Mouse (Mus musculus): Measurements from ENCODE around the gene Fam214a.

Gene Fam214a

DNA sequence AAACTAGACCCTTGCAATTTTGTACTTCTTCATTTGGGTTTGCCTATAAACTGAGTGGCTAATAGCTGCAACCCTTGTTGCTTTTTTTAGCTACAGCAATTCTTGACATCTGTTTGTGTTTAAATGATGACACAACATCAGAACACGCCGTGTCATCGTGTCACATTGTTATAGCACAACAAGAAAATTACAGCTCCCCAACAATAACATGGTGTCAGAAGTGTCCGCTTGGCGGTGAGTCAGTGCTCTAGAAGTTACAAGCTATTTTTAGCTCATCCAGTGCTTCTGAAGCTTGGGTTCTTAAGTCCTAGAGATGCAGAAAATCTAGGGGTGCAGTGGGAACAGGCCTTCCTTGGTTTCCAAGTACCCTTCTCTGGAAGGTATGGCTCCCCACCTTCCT is 578 bp upstream of the Fam214a start:
- peak; percentile 52 for DNase-seq (ENCODE audit: low read depth, low spot score)

DNA sequence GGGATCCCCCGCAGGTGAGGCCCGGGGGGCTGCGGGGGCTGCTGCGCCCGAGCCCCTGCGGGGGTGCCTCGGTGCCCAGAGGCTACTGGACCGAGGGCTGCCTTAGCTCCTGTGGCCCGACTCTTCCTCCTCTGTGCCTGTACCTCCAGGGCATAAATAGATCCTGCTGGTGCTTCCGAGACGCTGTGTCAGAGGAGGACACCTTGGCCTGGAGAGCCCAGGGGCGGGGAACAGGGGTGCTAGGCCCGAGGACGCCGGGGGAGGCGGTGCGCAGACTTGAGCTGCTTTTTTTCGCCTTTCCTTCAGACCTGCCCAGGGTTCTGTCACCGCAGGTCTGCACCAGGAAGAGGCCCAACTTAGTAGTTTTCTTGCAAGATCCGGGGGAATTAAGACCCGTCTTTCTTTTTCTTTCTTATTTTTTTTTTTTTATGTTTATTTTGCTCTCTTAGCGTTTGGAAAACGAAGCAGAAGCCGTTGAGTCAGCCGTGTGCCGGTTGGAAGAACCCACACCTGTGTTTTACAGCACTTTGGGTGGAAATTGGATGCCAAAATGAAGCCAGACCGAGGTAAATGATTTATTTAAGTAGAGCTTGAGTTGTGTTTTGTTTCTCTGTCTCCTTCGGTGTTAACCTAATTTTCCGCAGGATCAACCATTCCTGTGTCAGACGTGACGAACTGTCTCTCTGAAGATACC is 728 bp downstream of the Fam214a start:
- DNase-seq (ENCODE audit: low read depth, low spot score), result peak; percentile 86

DNA sequence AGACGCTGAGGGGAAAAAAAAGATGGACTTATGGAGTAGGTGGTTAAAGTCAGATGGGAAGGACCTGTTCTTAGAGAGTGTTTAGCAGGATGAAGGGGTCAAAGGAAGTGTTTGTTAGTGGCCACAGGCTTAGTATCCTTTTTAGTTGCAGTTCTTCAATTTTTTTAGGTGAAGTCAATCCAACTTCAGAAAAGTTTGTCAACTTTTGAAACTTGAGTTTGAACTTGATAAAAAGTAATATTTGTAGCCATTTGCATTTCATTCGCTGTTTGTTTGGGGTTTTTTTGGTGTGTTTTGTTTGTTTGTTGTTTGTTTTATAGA is 1.2 kb downstream of the Fam214a start:
- no peak for DNase-seq (ENCODE audit: low read depth, low spot score)

DNA sequence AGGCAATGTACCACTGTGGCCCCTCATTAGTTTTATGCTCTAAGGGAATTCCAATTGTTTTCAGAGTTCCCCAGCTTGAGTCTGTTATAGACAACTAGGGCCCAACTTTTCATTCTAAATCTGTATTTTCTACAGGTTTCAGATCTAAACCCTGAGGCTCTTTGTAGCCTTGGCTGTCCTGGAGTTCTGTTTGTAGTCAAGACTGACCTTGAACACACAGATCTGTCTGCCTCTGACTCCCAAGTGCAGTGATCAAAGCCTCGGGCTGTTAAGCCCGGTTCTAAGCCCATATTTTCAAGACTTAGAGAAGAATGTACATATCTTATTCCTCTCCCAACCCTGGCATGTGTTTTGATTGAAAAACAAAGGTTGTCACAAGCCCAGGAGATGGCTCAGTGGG is 1.7 kb downstream of the Fam214a start:
- no peak for DNase-seq (ENCODE audit: low read depth, low spot score)

DNA sequence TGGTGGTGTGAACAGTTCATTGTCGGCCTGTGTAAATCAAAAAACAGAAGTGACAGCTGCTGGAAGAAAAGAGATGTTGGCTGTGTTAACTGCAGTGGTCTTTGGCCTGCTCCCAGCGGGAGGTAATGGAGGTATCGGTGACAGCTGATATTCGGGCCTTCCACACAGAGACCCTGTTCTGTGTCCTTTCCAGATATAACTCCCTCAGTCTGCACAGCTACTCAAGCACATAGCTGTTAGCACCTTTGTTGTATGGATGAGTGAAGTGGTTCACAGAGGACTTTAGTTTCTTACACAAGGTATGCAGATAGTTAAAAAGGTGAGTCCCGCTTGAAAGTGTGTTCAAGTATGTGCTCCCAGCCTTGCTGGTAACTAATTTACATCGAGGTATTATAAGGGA is 7.9 kb downstream of the Fam214a start:
- no peak for DNase-seq (ENCODE audit: low read depth, low spot score)

DNA sequence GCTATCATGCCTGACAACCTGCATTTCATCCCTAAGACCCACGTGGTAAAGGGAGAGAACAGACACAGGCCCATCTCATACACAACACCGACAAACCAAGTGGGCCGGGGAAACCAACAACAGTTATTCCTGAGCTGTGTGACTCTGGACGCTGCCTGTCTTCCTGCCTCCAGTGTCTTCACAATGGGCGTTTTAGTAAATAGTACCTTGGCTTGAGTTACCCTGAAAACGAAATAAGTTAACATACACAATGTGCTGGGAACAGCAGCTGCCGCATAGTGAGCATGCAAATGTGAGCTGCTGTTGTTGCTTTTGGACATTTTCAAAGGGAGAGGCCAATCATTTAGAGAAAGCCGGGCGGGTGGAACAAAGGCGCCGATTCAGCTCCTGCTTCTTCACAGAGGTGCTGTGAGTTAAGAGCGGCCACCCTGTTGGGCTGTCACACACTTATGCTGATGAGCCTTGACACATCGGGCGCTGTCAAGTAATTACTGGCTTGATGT is 8.4 kb downstream of the Fam214a start:
- DNase-seq (ENCODE audit: low read depth, low spot score), result no peak

DNA sequence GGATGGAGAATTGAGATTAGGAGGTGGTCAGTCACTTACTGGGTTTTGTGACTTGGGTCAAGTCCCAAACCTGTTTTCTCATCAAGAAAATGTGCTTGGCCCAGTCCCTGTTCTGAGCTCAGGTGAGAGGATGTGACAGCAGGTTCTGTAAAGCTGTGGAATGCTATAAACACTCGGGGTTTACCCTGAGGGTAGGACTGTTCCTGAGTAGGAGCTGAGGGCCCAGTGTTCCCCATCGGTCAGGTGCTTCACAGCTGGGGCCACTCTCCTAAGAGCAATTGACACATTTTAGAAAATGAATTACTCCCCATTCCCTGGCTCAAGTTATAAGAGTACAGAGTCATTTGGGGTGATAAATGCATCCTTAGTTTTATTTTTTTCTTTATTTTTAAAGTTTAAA is 11.3 kb downstream of the Fam214a start:
- no peak for DNase-seq (ENCODE audit: low read depth, low spot score)

DNA sequence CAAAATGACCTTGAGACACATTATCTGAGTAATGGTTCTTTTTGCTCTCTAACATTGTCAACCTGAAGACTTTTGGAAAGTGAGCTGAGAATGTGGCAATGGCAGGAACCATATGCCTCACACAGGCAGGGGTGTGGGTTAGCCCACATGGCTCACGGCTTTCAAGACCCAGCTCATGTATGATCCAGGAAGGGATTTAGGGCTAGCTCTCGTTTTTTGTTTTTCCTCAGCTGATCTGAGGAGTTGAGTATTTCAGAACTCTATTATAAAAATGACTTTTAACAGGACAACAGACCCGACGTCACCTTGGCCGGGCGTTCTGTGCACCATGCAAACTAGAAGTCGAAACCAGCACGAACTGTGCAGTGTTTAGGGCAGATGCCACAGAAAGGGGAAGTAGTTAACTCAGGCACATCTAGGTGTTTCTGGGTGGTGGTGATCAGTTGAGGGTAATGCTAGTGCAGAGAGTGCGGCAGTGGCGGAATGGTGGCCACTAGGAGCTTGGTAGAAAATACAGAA is 12.2 kb downstream of the Fam214a start:
- peak; percentile 25 for DNase-seq (ENCODE audit: low read depth, low spot score)

DNA sequence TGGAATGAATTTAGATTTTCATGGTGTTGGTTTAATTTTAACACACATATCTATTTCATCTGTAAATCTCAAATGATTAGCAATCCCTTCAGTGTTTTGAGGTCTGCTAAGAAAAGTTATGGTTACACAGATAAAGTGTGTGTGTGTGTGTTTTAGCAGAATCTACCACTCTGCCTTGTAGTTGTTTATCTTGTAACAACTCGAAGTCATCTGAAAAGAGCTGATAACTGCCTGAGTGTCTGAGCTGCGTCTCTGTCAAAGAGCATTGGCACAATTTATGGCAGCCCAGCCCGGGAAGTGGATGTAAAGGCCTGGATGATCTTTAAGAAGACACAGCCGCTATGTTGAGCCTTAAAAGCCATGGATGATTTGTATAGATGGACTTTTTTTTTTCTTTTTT is 13.5 kb downstream of the Fam214a start:
- DNase-seq (ENCODE audit: low read depth, low spot score), result no peak

DNA sequence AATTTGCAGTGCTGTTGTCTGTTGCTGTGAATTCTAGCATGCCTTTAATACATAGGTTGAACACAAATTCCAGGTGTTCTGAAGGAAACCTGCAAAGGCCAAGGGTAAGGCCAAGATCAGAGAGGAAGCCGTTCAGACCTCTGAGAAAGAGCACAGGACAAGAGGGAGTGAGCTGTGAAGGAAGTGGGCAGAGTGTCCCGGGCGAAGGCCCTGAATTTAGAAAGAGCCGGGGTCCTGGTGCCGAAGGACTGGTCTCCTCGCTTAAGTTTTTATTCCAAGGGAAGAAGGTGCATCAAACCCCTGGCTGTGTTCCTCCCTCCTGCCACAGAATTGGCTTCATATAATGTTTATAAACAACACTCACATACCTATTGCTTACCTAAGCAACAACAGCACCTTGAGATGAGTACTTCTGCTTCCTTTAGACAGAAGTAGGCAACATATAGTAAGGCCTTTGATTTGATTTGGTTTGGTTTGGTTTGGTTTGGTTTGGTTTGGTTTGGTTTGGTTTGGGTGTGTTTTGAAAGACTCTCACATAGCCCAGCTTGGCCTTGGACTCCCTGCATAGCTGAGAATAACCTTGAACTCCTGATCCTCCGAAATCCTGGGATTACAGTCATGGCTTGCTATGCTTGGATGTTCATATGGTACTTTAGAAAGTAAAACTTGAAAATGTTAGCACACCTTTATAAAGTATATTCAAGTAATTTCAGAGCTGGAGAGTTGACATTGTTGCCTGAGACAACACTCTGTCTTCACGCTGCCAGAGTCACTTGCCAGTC is 16.2 kb downstream of the Fam214a start:
- no peak for DNase-seq (ENCODE audit: low read depth, low spot score)

DNA sequence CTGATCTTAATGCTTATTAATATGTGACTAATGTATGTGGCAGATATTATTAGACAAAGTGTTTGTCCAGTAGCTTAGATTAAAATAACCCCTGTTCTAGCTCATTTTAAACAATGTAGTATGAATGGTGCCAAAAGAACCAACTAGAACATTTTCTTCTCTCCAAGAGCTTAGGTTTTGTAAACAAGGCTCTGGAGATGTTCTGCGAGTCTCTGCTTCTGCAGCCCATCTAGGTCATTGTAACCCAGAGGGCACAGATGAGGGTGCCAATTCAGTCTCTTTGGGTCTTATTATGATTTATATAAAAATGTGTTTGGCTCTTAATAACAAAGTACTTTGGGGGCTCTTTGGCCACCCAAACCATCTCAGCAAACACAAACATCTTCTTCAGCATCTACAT is 17.9 kb downstream of the Fam214a start:
- DNase-seq (ENCODE audit: low read depth, low spot score), result no peak

DNA sequence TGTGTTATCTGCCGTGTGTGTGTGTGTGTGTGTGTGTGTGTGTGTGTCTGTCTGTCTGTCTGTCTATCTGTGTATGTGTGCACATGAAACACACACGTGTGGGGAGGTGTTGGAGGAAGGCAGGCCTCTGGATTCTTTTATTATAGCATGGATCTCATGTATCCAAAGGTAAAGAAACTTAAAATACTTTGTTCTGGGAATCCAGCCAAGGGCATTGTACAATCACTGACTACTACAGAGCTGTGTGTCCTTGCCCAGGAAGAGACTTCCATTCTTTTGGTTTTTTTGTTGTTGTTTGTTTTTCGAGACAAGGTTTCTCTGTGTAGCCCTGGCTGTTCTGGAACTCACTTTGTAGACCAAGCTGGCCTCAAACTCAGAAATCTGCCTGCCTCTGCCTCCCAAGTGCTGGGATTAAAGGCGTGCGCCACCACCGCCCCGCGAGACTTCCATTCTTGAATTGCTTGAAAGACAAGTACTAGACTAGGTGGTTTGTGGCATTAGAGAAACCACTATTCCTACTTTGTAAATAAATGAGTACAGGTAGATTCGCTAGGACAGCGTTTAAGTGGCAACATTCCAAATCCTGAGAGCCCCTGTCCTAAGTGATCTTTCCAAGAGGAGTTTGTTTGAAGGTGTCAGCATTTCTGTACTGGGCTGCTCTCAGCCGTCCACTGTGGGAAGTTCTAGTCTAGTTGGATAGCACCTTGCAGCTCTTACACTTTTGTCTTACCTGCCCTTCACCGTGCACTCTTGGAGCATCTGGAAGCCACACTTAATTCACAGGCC is 18.7 kb downstream of the Fam214a start:
- no peak for DNase-seq (ENCODE audit: low read depth, low spot score)

DNA sequence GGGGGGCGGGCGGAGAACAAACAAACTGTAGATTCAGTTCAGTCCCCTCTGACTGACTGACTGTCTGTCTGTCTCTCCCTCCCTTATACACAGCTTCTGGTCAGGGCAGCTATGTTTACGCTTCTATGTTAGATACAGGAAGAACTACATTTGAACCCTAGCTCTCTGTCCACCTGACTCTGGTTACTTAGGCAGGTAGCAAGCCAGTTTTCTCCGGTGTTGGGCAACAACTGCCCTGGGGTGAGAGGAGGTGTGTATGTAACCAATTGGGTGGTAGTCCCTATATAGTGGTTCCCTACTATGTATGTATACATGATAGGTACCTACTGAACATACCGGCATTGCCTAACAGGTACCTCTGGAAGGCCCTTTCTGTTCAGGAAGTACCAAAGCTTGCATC is 20.1 kb downstream of the Fam214a start:
- DNase-seq (ENCODE audit: low read depth, low spot score), result no peak

DNA sequence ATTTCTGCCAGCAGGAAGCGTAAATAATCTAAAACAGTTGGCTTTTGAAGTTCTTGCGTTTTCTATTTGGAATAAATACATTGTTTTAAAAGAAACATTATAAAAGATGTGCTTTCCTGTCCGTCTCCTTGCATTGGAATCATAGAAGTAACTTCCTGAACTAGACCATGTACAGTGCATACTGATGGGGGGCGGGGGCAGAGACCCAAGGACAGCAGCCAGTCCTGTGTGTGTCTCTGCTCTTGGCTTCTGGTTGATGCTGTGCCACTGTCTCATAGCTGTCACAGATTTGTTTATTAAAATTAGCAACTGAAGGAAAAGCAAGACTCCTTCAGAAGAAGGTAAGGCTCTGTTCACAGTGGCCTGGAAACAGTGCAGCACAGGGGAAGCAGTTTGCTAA is 20.5 kb downstream of the Fam214a start:
- no peak for DNase-seq (ENCODE audit: low read depth, low spot score)

DNA sequence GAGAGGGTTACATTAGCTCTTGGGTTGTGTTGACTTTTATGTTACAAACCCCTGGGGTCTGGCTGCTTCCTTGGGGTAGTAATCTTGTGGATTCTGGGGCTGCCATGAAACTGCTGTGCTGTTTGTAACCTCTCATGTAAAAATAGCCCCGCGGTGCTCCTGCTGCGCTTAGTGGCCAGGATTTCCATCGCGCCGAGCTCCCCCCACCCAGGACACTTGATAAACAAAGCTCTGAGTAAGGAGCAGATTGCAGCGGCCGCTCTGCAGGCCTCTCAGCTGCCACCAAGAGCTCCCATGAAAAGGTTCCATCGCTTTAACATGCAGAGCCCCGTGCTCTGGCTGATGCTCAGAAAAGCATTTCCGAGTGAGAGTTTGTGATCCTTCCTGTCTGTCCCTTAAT is 22.1 kb downstream of the Fam214a start:
- no peak for DNase-seq (ENCODE audit: low read depth, low spot score)

DNA sequence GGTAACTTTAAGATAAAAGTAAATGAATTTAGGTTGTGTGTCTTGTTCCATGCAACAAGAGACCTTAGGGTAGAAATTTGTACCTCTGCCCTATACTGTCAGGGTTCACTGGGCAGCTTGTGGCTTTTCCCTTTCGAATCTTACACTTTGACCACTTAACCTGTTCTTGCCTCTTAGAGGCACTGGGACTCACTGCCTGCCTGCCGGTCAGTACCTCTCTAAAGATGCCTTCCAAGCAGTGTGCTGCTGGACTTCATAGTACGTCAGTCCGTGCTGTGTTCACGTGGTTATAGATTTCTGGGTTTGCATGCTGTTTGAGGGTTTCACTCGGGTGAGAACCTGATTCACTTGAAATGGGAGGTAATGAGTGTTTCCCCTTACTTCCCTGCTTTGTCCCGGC is 22.7 kb downstream of the Fam214a start:
- DNase-seq (ENCODE audit: low read depth, low spot score), result no peak

DNA sequence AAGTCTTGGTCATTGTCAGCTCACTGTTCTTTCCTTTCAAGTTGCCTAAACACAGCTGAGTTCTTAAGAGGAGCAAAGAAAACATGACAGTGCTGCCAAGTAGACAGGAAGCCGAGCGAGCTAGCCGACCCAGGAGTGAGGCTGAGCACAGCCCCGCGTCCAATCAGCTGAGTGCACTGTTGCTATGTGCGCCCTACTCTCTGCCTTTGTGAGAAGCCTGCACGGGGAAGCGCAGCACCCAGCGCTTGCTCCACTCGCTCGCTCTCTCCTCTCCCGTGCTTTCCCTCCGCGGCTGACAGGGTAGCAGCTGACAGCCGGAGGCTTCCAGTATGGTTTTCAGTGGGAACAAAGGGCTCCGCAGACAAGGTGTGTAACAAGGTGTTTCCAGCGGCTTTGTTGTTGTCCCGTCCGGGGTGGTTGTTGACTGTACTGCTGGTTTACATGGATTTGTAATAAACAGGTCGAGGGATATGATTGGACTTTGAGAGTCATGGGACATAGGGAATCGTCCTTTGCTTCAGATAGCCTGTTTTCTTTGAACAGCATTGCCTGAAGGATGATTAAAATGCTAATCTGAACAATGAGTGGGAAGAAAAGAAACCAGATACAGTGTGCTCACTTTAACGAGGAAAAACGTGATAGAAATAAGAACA is 23.4 kb downstream of the Fam214a start:
- DNase-seq (ENCODE audit: low read depth, low spot score), result peak; percentile 92

DNA sequence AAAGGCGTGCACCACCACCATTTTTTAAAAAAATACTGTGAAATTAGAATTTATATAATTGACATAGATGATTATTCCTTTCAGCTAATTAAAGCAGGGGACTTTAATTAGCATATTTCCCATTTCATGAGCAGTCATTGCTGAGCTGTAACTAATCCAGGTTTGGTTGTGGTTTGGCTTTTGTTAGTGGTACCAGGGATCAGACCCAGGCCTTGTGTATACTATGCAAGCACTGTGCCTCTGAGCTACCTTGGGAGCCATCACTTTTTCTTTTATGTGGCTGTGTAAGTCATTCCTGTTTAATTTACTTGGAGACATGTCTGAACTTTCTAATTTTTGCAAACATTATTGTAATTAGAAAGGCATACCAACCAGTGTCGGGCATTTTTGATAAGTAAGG is 24.6 kb downstream of the Fam214a start:
- DNase-seq (ENCODE audit: low read depth, low spot score), result no peak

DNA sequence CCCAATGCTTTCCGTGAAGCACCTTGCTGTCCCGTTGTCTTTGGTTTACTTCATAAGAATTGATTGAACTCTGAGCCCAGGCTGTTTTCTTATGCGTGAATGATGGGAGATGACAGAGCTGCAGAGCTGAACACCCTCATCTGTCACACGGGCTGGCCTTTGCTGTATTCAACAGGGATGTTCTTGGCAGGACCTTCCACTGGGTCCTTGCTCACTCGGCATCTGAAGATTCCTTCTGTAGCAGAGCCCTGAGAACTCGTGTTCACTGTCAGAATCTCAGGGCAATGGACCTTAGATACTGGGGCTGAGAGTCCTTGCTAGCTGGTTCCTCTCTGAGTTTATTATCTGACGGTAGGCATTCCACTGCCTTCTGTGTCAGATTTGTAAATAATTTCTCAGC is 25.3 kb downstream of the Fam214a start:
- DNase-seq (ENCODE audit: low read depth, low spot score), result no peak

DNA sequence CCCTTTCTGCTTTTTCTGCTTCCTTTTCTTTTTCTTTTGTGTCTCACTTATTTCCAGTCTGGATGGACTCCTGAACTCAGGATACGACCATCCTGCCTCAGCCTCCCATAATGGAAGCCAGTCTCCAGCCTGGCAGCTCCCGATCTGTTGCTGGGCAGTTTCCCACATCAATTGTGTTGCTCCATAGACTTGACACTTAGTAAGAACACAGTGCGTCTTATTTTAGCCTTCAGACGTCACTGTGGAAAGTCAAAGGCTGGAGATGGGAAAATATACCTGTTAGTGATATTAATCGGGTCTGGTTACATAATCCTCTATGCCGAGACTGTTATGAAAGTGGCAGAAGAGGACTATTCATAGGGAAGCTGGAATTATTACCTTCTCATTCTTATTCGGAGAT is 26.2 kb downstream of the Fam214a start:
- DNase-seq (ENCODE audit: low read depth, low spot score), result no peak

DNA sequence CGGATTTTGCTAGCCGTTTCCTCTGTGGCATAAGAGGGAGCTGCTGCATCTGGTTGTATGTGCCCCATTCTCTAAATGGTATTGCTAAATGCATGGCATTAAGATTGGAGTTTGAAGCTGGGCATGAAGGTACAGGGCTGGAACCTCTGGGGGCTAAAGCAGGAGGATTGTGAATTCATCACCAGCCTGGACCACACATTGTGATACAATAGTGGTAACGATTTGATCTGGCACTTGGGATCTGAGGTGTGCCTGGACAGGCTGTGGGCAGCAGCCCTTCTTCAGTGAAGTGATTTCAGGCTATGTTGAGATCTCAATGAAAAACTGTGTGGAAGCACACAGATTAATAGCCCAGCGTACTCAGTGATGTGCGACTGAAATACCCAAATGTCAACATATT is 26.7 kb downstream of the Fam214a start:
- no peak for DNase-seq (ENCODE audit: low read depth, low spot score)

DNA sequence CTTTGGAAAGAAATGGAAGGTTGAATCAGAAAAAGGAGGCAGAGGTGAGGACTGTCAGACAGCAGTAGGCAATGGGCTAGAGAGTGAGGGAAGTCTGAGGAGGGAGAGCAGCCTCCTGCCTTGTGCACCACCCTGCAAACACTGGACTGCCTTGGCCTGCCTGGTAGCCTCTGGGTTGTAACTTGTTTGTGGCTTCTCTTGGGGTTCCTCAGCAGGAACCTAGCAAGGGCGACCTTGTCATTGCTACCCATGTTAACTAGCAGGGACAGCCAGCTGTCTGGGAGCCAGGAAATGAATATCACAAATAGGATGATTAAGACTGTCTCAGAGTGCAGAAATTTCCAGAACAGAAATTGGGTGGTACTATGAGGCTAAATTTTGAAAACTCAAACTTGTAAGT is 27.2 kb downstream of the Fam214a start:
- no peak for DNase-seq (ENCODE audit: low read depth, low spot score)

Measured in CD4-positive, CD25-positive, alpha-beta regulatory T cell, adult 2 months (primary cell).